Mouse (Mus musculus) small intestine, adult 2 months (tissue): ENCODE data around the gene Ccn6.

Experiments used
- CTCF ChIP-seq: fragments of 200-500 bp; IDR thresholded peaks from 2 replicates; pipeline ENCODE4 v1.5.1; 2012; ENCODE audit warnings: low read depth, mild to moderate bottlenecking, control low read depth, inconsistent platforms, low read length, moderate library complexity, mixed read lengths; ENCODE audit not compliant: insufficient replicate concordance, insufficient read length; ENCODE audit errors: extremely low read depth
- POLR2A ChIP-seq: fragments of 200-500 bp; IDR thresholded peaks from 2 replicates; pipeline ENCODE4 v1.6.1; 2012; ENCODE audit warnings: low read depth, mild to moderate bottlenecking, control low read depth, inconsistent platforms, low read length, moderate library complexity

DNA sequence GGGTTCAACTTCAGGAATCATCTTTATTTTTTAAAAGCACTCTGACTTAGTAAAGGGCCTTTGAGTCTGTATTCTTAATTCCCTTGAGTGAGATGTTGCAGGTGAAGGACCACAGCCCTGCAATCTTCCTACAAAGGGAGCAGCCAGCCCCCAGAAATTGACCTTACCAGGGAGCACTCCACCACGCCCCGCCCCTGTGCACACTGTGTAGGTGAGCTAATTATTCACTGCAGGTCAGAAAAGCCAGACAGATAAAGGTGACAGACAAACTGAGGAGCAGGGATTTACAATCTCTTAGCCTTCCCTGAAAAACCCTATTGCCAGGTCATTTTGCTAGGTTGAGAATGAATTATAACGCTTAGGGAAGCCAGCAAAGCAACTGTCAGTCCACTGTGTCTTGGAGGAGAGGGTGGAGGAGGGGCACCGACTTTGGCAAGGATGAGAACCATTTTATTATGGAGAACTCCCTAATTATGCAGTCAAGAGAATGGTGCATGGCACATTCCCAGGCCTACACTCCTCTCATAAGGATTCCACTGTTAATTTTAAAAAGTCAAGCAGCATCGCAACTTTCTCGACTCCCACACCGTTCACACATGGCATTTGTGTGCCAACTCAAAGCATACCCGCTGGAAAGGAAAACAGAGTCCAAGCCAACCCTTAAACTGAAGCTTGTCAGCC lies 21.4 kb upstream of the Ccn6 start:
- TF ChIP-seq POLR2A (no peak), CTCF (no peak)
